Mouse (Mus musculus): ENCODE data around the gene Nav2. TPM values are rescaled to one million over a fixed set of nuclear protein-coding genes. Genes with fewer than 3 reads are reported as not detected.
A peak's percentile ranks its signal among the peaks of the same experiment; 100 is the strongest.

The Nav2 gene
- polyA plus RNA-seq, 1 experiment, result 38.5 TPM

- TF ChIP-seq CTCF (IDR thresholded peaks at IDR 0.05; ENCODE audit: extremely low read depth, insufficient read depth, low read length) (no peak), POLR2A (IDR thresholded peaks at IDR 0.05; ENCODE audit: extremely low read depth, insufficient read depth, low read length) (no peak)
- H3K4me1 ChIP-seq (ENCODE audit: control insufficient read depth, insufficient read depth, low read length), result peaks cover 2% of the 10 kb centered on the region; the same call in 1 of the 2 replicates
- no peak overlapping the region for H3K27ac ChIP-seq (ENCODE audit: insufficient read depth, low read length)
- H3K4me3 ChIP-seq (ENCODE audit: insufficient read depth, low read length), result no peak overlapping the region
Observed at GRCm38 (mm10) chr7:48883525-48884265, 24.8 kb upstream of the Nav2 start.

- Histone ChIP-seq H3K4me1 (ENCODE audit: control insufficient read depth, insufficient read depth, low read length) (peaks cover 2% of the 10 kb centered on the region; the same call in 1 of the 2 replicates), H3K27ac (ENCODE audit: insufficient read depth, low read length) (no peak overlapping the region)
- TF ChIP-seq CTCF (IDR thresholded peaks at IDR 0.05; ENCODE audit: extremely low read depth, insufficient read depth, low read length), result no peak
- no peak for TF ChIP-seq POLR2A (IDR thresholded peaks at IDR 0.05; ENCODE audit: extremely low read depth, insufficient read depth, low read length)
Observed at GRCm38 (mm10) chr7:48884266-48884611, 24.3 kb upstream of the Nav2 start.

GRCm38 (mm10) chr7:48887973-48888372, 20.5 kb upstream of the Nav2 start:
- TF ChIP-seq CTCF (IDR thresholded peaks at IDR 0.05; ENCODE audit: extremely low read depth, insufficient read depth, low read length), result no peak
- TF ChIP-seq POLR2A (IDR thresholded peaks at IDR 0.05; ENCODE audit: extremely low read depth, insufficient read depth, low read length), result no peak
- no peak overlapping the region for H3K27ac ChIP-seq (ENCODE audit: insufficient read depth, low read length)
- no peak overlapping the region for H3K4me3 ChIP-seq (ENCODE audit: insufficient read depth, low read length)
- H3K4me1 ChIP-seq (ENCODE audit: control insufficient read depth, insufficient read depth, low read length), result no peaks in the 10 kb centered on the region

More at GRCm38 (mm10) chr7:48884266-48884611, 24.3 kb upstream of the Nav2 start:
- no peak overlapping the region for H3K4me3 ChIP-seq (ENCODE audit: insufficient read depth, low read length)

DNA sequence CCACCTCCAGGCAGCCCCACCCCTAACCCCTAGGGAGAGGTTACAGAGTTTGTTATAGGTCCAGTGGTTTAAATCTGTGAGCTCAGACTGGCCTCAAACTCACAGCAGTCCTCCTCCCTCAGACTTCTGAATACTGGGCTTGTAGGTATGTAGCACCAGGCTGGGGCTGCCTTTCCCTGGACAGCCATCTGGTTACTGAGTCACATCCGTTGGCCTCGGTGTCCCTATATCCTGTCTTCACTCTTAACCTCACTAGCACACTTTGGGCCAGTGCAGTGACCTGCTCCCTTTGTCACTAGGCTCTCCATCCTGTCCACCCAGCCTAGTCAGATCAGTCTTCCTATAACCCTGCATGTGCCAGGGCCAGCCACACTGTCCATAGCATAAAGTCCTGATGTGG, 19.8 kb upstream of the Nav2 start:
- no peak for TF ChIP-seq POLR2A (IDR thresholded peaks at IDR 0.05; ENCODE audit: extremely low read depth, insufficient read depth, low read length)
- no peak for TF ChIP-seq CTCF (IDR thresholded peaks at IDR 0.05; ENCODE audit: extremely low read depth, insufficient read depth, low read length)
- Histone ChIP-seq H3K4me1 (ENCODE audit: control insufficient read depth, insufficient read depth, low read length) (no peaks in the 10 kb centered on the region), H3K4me3 (ENCODE audit: insufficient read depth, low read length) (no peak overlapping the region), H3K27ac (ENCODE audit: insufficient read depth, low read length) (no peak overlapping the region)

DNA sequence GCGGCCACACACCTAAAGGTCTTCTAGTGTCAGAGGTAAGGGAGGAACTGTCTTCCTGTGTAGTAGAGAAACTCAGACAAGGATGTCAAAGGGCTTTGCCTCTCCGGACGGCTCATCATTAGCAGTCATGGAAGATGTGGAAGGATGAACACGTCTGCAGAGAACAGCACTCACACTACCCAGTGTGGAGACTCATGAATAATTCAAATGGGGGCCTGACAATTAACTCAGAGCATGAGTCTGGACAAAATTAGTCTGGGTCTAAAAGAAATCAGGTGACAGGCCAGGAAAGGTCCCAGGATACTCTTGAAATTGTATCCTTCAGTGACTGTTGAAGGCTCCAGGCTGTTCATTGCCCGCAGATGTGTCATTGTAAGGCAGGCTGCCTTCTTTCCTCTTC, 17.5 kb upstream of the Nav2 start:
- Histone ChIP-seq H3K4me1 (ENCODE audit: control insufficient read depth, insufficient read depth, low read length) (peaks cover 5% of the 10 kb centered on the region; the same call in 1 of the 2 replicates), H3K27ac (ENCODE audit: insufficient read depth, low read length) (no peak overlapping the region), H3K4me3 (ENCODE audit: insufficient read depth, low read length) (no peak overlapping the region)
- TF ChIP-seq POLR2A (IDR thresholded peaks at IDR 0.05; ENCODE audit: extremely low read depth, insufficient read depth, low read length), result no peak
- TF ChIP-seq CTCF (IDR thresholded peaks at IDR 0.05; ENCODE audit: extremely low read depth, insufficient read depth, low read length), result no peak

DNA sequence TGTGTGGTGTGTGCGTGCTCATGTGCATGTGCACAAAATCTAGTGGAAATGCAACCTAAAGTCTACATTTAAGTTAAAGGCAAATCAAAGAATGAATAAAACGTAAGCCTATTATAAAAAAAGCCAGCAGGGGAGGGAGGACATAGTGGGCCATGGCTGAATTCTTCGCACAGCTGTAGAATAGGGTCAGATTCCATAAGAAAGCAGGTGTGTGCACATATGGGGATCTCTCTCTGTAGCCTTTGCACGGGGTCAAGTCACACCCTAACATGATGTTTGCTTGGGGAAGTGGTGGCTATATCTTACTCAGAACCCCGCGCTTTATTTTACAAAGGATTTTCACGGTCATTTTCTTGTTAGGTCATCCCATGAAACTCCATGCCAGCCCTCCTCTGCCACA, 15.4 kb upstream of the Nav2 start:
- TF ChIP-seq POLR2A (IDR thresholded peaks at IDR 0.05; ENCODE audit: extremely low read depth, insufficient read depth, low read length) (no peak), CTCF (IDR thresholded peaks at IDR 0.05; ENCODE audit: extremely low read depth, insufficient read depth, low read length) (no peak)
- H3K4me1 ChIP-seq (ENCODE audit: control insufficient read depth, insufficient read depth, low read length), result peaks cover 5% of the 10 kb centered on the region; the same call in 1 of the 2 replicates
- no peak overlapping the region for H3K4me3 ChIP-seq (ENCODE audit: insufficient read depth, low read length)
- no peak overlapping the region for H3K27ac ChIP-seq (ENCODE audit: insufficient read depth, low read length)

GRCm38 (mm10) chr7:48894152-48894551, 14.4 kb upstream of the Nav2 start:
- no peak overlapping the region for H3K4me3 ChIP-seq (ENCODE audit: insufficient read depth, low read length)
- H3K27ac ChIP-seq (ENCODE audit: insufficient read depth, low read length), result no peak overlapping the region
- H3K4me1 ChIP-seq (ENCODE audit: control insufficient read depth, insufficient read depth, low read length), result peaks cover 5% of the 10 kb centered on the region; the same call in 1 of the 2 replicates
- TF ChIP-seq CTCF (IDR thresholded peaks at IDR 0.05; ENCODE audit: extremely low read depth, insufficient read depth, low read length) (peak; percentile 78), POLR2A (IDR thresholded peaks at IDR 0.05; ENCODE audit: extremely low read depth, insufficient read depth, low read length) (no peak)

DNA sequence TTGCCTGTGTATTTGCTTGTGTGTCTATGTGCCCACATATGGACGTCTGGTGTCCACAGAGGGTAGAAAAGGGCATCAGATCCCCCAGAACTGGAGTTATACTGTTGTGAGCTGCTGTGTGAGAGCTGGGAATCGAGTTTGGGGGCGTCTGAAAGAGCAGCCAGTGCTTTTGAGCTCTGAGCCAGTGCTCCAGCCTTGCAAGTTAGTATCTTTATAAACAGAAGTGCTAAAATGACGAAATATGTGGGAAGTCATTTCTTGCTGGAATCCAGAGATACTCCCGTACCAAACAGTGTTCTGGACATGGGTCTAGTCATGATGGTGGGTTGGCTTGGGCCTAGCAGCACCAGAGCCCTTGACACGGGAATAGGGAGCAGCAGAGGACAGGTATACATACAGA, 13.8 kb upstream of the Nav2 start:
- peaks cover 5% of the 10 kb centered on the region; the same call in 1 of the 2 replicates for H3K4me1 ChIP-seq (ENCODE audit: control insufficient read depth, insufficient read depth, low read length)
- TF ChIP-seq CTCF (IDR thresholded peaks at IDR 0.05; ENCODE audit: extremely low read depth, insufficient read depth, low read length) (no peak), POLR2A (IDR thresholded peaks at IDR 0.05; ENCODE audit: extremely low read depth, insufficient read depth, low read length) (no peak)
- no peak overlapping the region for H3K27ac ChIP-seq (ENCODE audit: insufficient read depth, low read length)
- no peak overlapping the region for H3K4me3 ChIP-seq (ENCODE audit: insufficient read depth, low read length)

- TF ChIP-seq CTCF (IDR thresholded peaks at IDR 0.05; ENCODE audit: extremely low read depth, insufficient read depth, low read length) (no peak), POLR2A (IDR thresholded peaks at IDR 0.05; ENCODE audit: extremely low read depth, insufficient read depth, low read length) (no peak)
- H3K27ac ChIP-seq (ENCODE audit: insufficient read depth, low read length), result no peak overlapping the region
- H3K4me1 ChIP-seq (ENCODE audit: control insufficient read depth, insufficient read depth, low read length), result peaks cover 5% of the 10 kb centered on the region; the same call in 1 of the 2 replicates
- H3K4me3 ChIP-seq (ENCODE audit: insufficient read depth, low read length), result no peak overlapping the region
Observed at GRCm38 (mm10) chr7:48895475-48895874, 13.0 kb upstream of the Nav2 start.

DNA sequence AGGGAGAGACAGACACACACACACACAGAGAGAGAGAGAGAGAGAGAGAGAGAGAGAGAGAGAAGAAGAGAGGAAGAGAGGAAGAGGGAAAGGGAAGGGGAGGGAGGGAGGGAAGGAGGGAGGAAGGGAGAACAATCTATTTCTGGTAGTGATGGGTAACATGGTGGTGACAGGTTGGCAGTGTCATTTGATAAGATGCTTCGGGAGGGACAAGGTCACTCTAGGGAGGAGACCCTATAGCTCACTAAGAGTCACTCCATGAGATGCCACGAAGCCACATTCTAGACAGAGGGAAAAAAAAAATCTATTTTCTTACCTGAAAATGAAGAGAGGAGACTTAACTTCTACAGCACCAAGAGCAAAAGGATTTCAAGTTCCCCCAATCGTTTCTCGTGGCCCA, 12.5 kb upstream of the Nav2 start:
- Histone ChIP-seq H3K27ac (ENCODE audit: insufficient read depth, low read length) (no peak overlapping the region), H3K4me1 (ENCODE audit: control insufficient read depth, insufficient read depth, low read length) (peaks cover 5% of the 10 kb centered on the region; the same call in 1 of the 2 replicates), H3K4me3 (ENCODE audit: insufficient read depth, low read length) (no peak overlapping the region)
- TF ChIP-seq POLR2A (IDR thresholded peaks at IDR 0.05; ENCODE audit: extremely low read depth, insufficient read depth, low read length), result no peak

Data from cortical plate, adult 2 months (tissue).